Mouse (Mus musculus): ENCODE measurements around the gene Cep170b. TPM values are rescaled to one million over a fixed set of nuclear protein-coding genes. Genes with fewer than 3 reads are reported as not detected.

Cep170b gene
- polyA plus RNA-seq, 1 experiment from 2014 or later: 36.0 TPM

DNA sequence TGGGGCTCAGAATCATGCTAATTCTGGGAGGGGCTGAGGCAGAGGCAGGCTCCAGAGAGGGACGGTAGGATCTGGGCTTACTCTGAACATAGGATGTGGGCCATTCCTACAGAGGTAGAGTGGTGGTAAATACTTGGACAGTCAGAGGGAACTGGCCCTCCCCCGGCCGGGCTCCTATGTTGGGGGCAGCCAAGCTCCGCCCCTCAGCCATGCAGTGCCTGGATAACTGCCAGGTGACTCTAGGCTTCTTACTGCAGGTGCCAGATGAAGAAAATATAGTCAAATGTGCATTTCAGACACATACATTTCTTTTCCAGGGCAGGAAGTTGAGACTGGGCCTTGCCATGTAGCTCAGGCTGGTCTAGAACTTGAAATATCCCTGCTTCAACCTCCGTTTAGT, 43.2 kb upstream of the Cep170b start:
- Histone ChIP-seq H3K4me3 (ENCODE audit: low read depth, low read length) (no peak overlapping the region), H3K4me2 (ENCODE audit: low read length) (no peak overlapping the region), H3K27me3 (ENCODE audit: control insufficient read depth, insufficient read depth, low read depth, low read length) (peaks cover 27% of the 10 kb centered on the region), H3K27ac (ENCODE audit: low read length) (no peak overlapping the region), H3K9me3 (replicated peaks; ENCODE audit: control insufficient read depth, low read length, poor library complexity, severe bottlenecking) (no peaks in the 10 kb centered on the region), H3K4me1 (ENCODE audit: control insufficient read depth, insufficient read depth, low read length) (peaks cover 28% of the 10 kb centered on the region), H3K36me3 (ENCODE audit: control insufficient read depth, insufficient read depth, low read length) (no peaks in the 10 kb centered on the region), H3K9ac (ENCODE audit: low read depth, low read length) (no peak overlapping the region)
- WGBS: 63% methylated on average over 5 of the region's 5 CpGs
- ATAC-seq: no peak

DNA sequence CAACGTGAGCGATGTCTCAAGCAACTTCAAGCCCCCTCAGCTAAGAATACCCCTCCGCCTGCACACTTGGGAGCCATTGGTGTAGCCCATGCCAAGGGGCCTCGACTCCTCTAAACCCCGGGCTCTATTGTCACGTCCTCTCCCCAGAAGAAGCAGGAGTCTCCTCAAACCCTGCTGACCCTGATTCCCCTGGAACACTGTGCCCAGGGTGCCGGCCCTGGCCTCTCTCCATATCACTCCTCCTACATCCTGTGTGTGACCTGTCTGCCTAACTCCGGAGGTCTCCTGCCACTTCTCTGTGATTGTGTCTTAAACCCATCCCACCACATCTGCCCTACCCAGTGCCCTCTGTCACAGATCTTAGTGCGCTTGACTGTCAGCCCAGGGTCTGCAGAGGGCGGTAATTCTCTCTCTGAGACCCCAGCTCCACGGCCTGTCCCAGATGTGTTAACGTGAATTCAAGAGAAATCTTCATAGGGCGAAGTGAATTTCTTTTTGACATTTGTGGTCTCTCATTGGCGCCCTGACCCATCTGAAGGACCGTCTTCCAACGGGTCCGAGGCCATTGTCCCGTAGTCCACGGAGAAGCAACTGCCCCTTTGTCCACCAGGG, 42.2 kb upstream of the Cep170b start:
- no peak for ATAC-seq
- WGBS: 21% methylated on average over 19 of the region's 19 CpGs
- H3K4me3 ChIP-seq (ENCODE audit: low read depth, low read length): peak overlapping the region; percentile 50
- peaks cover 18% of the 10 kb centered on the region for H3K4me1 ChIP-seq (ENCODE audit: control insufficient read depth, insufficient read depth, low read length)
- H3K9ac ChIP-seq (ENCODE audit: low read depth, low read length): 0 out of 2 replicates have a peak overlapping the region, but pooled peaks have one; percentile 66
- H3K4me2 ChIP-seq (ENCODE audit: low read length): peak overlapping the region; percentile 93
- no peak overlapping the region for H3K27ac ChIP-seq (ENCODE audit: low read length)
- no peaks in the 10 kb centered on the region for H3K9me3 ChIP-seq (replicated peaks; ENCODE audit: control insufficient read depth, low read length, poor library complexity, severe bottlenecking)
- no peaks in the 10 kb centered on the region for H3K36me3 ChIP-seq (ENCODE audit: control insufficient read depth, insufficient read depth, low read length)
- peaks cover 27% of the 10 kb centered on the region for H3K27me3 ChIP-seq (ENCODE audit: control insufficient read depth, insufficient read depth, low read depth, low read length)

DNA sequence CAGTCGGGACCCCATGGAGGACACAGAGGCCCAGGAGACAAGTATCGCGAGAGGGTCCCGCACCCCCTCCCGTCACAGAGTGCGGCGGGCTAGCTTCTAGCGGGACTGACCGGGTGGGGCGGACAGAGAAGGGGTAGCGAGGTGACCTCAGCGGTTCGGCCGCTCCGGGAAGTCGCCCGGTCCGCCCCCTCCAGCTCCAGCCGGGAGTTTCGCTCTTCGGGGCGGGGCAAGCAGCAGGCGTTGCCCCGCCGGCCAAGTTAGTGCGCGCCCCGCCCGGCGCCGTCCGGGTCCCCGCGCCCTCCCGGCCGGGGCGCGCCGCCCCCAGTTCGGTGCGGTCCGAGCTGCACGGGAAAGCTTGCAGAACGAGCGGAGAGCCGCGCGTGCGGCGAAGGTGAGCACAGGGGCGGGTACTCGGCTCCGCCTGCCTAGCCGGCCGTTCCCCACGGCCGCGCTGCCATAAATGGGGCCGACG, 41.7 kb upstream of the Cep170b start, which contains the start of gene Zbtb42:
Zbtb42 (plus strand) TSS at position 274 of the 472 bp plus-strand sequence.
- peaks cover 18% of the 10 kb centered on the region for H3K4me1 ChIP-seq (ENCODE audit: control insufficient read depth, insufficient read depth, low read length)
- WGBS: 0% methylated on average over 38 of the region's 60 CpGs

DNA sequence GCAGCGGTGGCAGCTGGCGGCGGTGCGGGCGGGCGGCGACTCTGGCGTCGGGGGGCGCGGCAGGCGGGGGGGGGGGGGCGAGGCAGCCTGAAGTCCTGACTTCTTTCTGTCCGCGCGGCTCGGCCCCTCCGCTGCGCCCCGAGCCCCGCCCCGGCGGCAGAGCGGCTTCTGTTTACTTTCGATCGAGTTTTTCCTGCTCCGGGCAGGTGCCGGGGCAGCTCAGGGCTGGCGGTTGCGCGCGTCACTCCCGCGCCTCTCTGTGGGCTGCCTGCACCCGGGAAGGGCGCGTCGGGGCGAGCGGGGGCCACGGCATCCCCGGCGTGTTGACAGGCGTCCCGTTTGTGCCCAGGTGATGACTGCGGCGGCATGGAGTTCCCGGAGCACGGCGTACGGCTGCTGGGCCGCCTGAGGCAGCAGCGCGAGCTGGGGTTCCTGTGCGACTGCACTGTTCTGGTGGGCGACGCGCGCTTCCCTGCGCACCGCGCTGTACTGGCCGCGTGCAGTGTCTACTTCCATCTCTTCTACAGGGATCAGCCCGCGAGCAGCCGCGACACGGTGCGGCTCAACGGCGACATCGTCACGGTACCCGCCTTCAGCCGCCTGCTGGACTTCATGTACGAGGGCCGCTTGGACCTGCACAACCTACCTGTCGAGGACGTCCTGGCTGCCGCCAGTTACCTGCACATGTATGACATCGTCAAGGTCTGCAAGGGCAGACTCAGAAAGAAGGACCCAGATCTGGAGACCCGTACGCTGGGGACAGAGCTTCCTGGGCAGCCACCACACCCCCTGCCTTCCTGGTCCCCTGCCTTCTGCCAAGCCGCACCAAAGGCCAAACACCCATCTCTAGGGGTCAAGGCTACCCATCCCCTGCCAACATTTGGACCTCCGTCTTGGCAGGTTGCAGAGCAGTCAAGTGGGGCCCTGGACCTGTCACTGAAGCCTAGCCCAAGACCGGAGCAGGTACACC, 40.9 kb upstream of the Cep170b start:
- Histone ChIP-seq H3K27ac (ENCODE audit: low read length) (no peak overlapping the region), H3K9me3 (replicated peaks; ENCODE audit: control insufficient read depth, low read length, poor library complexity, severe bottlenecking) (no peaks in the 10 kb centered on the region), H3K4me3 (ENCODE audit: low read depth, low read length) (peak overlapping the region; percentile 50), H3K4me1 (ENCODE audit: control insufficient read depth, insufficient read depth, low read length) (peaks cover 18% of the 10 kb centered on the region), H3K27me3 (ENCODE audit: control insufficient read depth, insufficient read depth, low read depth, low read length) (peaks cover 27% of the 10 kb centered on the region), H3K4me2 (ENCODE audit: low read length) (peak overlapping the region; percentile 93), H3K36me3 (ENCODE audit: control insufficient read depth, insufficient read depth, low read length) (no peaks in the 10 kb centered on the region), H3K9ac (ENCODE audit: low read depth, low read length) (peak overlapping the region; percentile 66)
- WGBS: 3% methylated on average over 70 of the region's 87 CpGs
- ATAC-seq: peak; percentile 17; the same call in 1 of the 2 replicates

More for the DNA sequence above, 41.7 kb upstream of the Cep170b start, which contains the start of gene Zbtb42:
- Histone ChIP-seq H3K4me3 (ENCODE audit: low read depth, low read length) (peak within 1 kb of the TSS; percentile 50), H3K9me3 (replicated peaks; ENCODE audit: control insufficient read depth, low read length, poor library complexity, severe bottlenecking) (no peaks in the 10 kb centered on the region), H3K36me3 (ENCODE audit: control insufficient read depth, insufficient read depth, low read length) (no peaks in the 10 kb centered on the region), H3K9ac (ENCODE audit: low read depth, low read length) (peak within 1 kb of the TSS; percentile 66), H3K27me3 (ENCODE audit: control insufficient read depth, insufficient read depth, low read depth, low read length) (peaks cover 27% of the 10 kb centered on the region), H3K27ac (ENCODE audit: low read length) (no peak within 1 kb of the TSS), H3K4me2 (ENCODE audit: low read length) (peak within 1 kb of the TSS; percentile 93)
- ATAC-seq: no peak

DNA sequence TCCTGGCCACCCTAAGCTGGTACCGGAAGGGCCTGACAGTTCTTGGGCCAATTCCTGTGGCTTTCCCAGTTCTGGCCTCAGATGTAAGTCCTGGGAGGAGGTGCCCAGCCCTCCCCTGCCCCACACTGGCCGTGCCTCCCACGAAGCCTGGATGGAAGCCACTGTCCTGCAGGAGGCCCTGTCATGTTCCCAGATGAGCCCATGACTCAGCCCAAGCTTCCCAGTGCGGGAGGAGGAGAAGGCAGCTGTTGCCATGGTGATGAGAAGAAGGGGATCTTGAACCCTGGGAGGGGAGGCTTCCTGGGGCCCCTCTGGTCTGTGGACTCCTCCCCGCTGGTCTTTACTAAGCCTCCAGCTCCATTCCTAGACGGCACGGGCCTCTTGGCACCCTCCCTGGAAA, 36.9 kb upstream of the Cep170b start:
- ATAC-seq: peak; percentile 12; the same call in 1 of the 2 replicates
- Histone ChIP-seq H3K4me3 (ENCODE audit: low read depth, low read length) (no peak overlapping the region), H3K4me2 (ENCODE audit: low read length) (no peak overlapping the region), H3K4me1 (ENCODE audit: control insufficient read depth, insufficient read depth, low read length) (peaks cover 9% of the 10 kb centered on the region), H3K27me3 (ENCODE audit: control insufficient read depth, insufficient read depth, low read depth, low read length) (peaks cover 17% of the 10 kb centered on the region), H3K36me3 (ENCODE audit: control insufficient read depth, insufficient read depth, low read length) (no peaks in the 10 kb centered on the region), H3K9me3 (replicated peaks; ENCODE audit: control insufficient read depth, low read length, poor library complexity, severe bottlenecking) (no peaks in the 10 kb centered on the region), H3K9ac (ENCODE audit: low read depth, low read length) (0 out of 2 replicates have a peak overlapping the region, but pooled peaks have one; percentile 25), H3K27ac (ENCODE audit: low read length) (no peak overlapping the region)
- 36% methylated on average over 7 of the region's 7 CpGs for WGBS

DNA sequence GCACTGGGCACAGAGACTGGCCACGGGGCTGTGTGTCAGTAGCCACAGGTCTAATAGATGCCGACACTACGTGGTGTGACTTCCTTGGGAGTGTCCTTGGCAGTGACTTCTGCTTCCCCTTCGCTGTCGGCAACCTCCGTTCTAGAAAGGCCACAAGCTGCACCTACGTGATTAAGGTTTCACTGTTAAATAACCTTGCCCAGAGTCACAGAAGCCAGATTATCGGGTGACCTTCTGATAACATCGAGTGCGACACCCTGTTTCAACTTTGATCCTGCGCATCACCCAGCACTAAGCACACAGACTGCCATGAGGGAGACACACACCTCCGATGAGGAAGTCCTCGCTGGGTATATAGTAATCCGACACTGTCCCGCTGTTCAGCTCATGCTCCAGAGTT, 31.8 kb upstream of the Cep170b start:
- WGBS: 82% methylated on average over 15 of the region's 15 CpGs
- H3K27ac ChIP-seq (ENCODE audit: low read length): no peak overlapping the region
- ATAC-seq: no peak

DNA sequence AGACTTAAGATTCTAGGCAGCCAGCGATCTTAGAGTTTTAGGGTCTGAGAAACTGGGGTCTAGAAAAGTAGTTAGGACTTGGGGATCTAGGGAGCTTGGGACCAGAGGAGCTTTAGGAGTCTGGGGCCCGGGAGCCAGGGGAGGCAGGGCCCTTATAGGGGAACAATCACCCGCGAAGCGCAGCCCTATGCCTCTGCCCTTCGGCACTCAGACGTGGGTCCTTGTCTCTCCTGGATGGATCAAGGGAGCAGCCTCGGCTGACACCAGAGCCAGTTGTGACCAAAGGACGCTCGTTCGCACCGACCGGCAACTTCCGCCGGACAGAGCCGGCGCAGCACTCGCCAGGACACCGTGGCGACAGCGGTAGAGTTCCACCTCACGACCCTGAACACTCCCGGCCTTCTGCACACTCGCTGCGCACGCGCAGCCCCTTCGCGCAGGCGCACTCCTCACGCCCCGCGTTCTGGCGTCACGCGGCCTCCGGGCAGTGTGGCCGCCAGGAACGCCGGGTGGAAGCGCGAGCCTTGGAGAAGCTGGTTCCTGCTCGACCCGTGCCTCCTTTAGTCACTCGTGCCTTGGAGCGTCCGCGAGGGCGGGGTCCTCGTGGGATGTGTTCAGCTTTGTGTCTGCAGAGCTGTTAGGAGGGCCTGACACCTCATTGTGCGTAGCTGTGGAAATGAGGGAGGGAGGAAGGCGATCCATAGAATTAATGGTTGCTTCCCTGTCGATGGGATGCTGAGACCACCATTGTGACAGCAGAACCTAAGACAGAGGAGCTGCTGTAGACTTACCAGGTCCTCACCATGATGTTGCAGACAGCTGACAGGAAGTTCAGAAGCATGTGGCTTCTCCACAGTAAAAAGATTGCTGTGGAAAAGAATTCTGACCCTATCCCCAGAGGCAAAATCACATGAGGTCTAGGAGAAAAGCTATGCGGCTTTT, 26.8 kb upstream of the Cep170b start:
- H3K27me3 ChIP-seq (ENCODE audit: control insufficient read depth, insufficient read depth, low read depth, low read length): no peaks in the 10 kb centered on the region
- peak; percentile 96 for ATAC-seq
- H3K4me3 ChIP-seq (ENCODE audit: low read depth, low read length): peak overlapping the region; percentile 66
- WGBS: 2% methylated on average over 53 of the region's 54 CpGs
- H3K27ac ChIP-seq (ENCODE audit: low read length): peak overlapping the region; percentile 95
- peak overlapping the region; percentile 91 for H3K9ac ChIP-seq (ENCODE audit: low read depth, low read length)
- peaks cover 13% of the 10 kb centered on the region for H3K4me1 ChIP-seq (ENCODE audit: control insufficient read depth, insufficient read depth, low read length)
- H3K9me3 ChIP-seq (replicated peaks; ENCODE audit: control insufficient read depth, low read length, poor library complexity, severe bottlenecking): no peaks in the 10 kb centered on the region
- no peaks in the 10 kb centered on the region for H3K36me3 ChIP-seq (ENCODE audit: control insufficient read depth, insufficient read depth, low read length)
- H3K4me2 ChIP-seq (ENCODE audit: low read length): peak overlapping the region; percentile 87

More for the DNA sequence above, 31.8 kb upstream of the Cep170b start:
- Histone ChIP-seq H3K4me3 (ENCODE audit: low read depth, low read length) (no peak overlapping the region), H3K9me3 (replicated peaks; ENCODE audit: control insufficient read depth, low read length, poor library complexity, severe bottlenecking) (no peaks in the 10 kb centered on the region), H3K36me3 (ENCODE audit: control insufficient read depth, insufficient read depth, low read length) (no peaks in the 10 kb centered on the region), H3K4me2 (ENCODE audit: low read length) (no peak overlapping the region), H3K9ac (ENCODE audit: low read depth, low read length) (no peak overlapping the region), H3K27me3 (ENCODE audit: control insufficient read depth, insufficient read depth, low read depth, low read length) (no peaks in the 10 kb centered on the region), H3K4me1 (ENCODE audit: control insufficient read depth, insufficient read depth, low read length) (peaks cover 8% of the 10 kb centered on the region)

DNA sequence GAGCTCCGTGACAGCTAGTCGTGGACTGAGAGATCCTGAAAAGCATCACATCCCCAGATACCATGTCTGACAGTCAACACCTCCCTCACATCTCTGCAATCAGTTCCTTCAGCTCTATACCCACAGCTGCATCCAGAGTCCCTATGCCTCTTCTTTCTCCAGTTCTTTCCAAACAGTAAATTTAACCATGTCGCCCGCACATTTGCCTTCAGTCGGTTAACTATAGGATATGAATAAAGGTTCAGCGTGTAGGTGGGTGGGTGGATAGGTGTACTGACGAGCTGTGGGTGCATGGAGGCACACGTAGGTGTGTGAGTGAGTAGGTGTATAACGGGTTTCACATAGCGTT, 26.2 kb upstream of the Cep170b start:
- Histone ChIP-seq H3K27me3 (ENCODE audit: control insufficient read depth, insufficient read depth, low read depth, low read length) (no peaks in the 10 kb centered on the region), H3K9me3 (replicated peaks; ENCODE audit: control insufficient read depth, low read length, poor library complexity, severe bottlenecking) (no peaks in the 10 kb centered on the region), H3K9ac (ENCODE audit: low read depth, low read length) (peak overlapping the region; percentile 91), H3K4me3 (ENCODE audit: low read depth, low read length) (peak overlapping the region; percentile 66), H3K27ac (ENCODE audit: low read length) (peak overlapping the region; percentile 95), H3K36me3 (ENCODE audit: control insufficient read depth, insufficient read depth, low read length) (no peaks in the 10 kb centered on the region), H3K4me1 (ENCODE audit: control insufficient read depth, insufficient read depth, low read length) (peaks cover 13% of the 10 kb centered on the region), H3K4me2 (ENCODE audit: low read length) (peak overlapping the region; percentile 87)
- WGBS: 76% methylated on average over 10 of the region's 10 CpGs
- peak; percentile 40 for ATAC-seq

Data from midbrain, embryonic 16.5 days (tissue).